Mouse (Mus musculus): ENCODE results near the gene Boc. TPM values are rescaled to one million over a fixed set of nuclear protein-coding genes. Genes with fewer than 3 reads are reported as not detected.

Gene Boc
- polyA plus RNA-seq, 1 experiment from 2014 or later: 3.1 TPM

- TF ChIP-seq CTCF (IDR thresholded peaks at IDR 0.05; ENCODE audit: low read depth): no peak
- no peak for ATAC-seq
- H3K9me3 ChIP-seq (ENCODE audit: control insufficient read depth): no peaks in the 10 kb centered on the region
- H3K27me3 ChIP-seq (replicated peaks; ENCODE audit: control insufficient read depth, insufficient read depth, low read length): no peaks in the 10 kb centered on the region
- no peak overlapping the region for H3K4me3 ChIP-seq (ENCODE audit: low read depth, low read length)
- 51% methylated on average over 7 of the region's 7 CpGs for WGBS
- H3K27ac ChIP-seq (ENCODE audit: low read depth, low read length): no peak overlapping the region
- no peak overlapping the region for H3K9ac ChIP-seq (ENCODE audit: low read depth, low read length)
- H3K4me2 ChIP-seq (replicated peaks; ENCODE audit: low read depth): no peak overlapping the region
- no peaks in the 10 kb centered on the region for H3K4me1 ChIP-seq (replicated peaks; ENCODE audit: control insufficient read depth, insufficient read depth, low read length)
- H3K36me3 ChIP-seq (ENCODE audit: control insufficient read depth, insufficient read depth): no peaks in the 10 kb centered on the region
These were observed 8.6 kb downstream of the Boc start for GRCm38 (mm10) chr16:44549867-44550679.

DNA sequence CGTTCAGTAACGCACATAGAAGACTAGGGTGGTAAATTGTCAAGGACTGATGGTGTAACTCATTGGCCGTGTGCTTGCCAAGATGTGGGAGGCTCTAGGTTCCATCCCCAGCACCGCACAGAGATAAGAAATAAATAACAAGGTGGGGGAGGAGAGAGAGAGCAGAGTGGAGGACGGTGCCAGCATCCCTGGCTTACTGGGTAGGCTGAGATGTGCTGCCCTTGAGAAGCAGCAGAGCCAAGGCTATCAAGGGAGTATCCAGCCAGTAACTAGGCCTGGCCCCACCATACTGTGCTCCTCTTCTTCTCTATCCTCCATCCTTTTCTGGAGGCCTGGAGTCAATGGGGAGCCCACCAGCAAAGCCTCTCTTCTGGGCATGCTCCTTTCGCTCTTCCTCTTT is 9.3 kb downstream of the Boc start:
- no peak overlapping the region for H3K4me3 ChIP-seq (ENCODE audit: low read depth, low read length)
- no peak overlapping the region for H3K27ac ChIP-seq (ENCODE audit: low read depth, low read length)
- no peaks in the 10 kb centered on the region for H3K36me3 ChIP-seq (ENCODE audit: control insufficient read depth, insufficient read depth)
- H3K27me3 ChIP-seq (replicated peaks; ENCODE audit: control insufficient read depth, insufficient read depth, low read length): no peaks in the 10 kb centered on the region
- no peaks in the 10 kb centered on the region for H3K9me3 ChIP-seq (ENCODE audit: control insufficient read depth)
- no peak overlapping the region for H3K4me2 ChIP-seq (replicated peaks; ENCODE audit: low read depth)
- ATAC-seq: no peak
- H3K4me1 ChIP-seq (replicated peaks; ENCODE audit: control insufficient read depth, insufficient read depth, low read length): no peaks in the 10 kb centered on the region
- no peak overlapping the region for H3K9ac ChIP-seq (ENCODE audit: low read depth, low read length)
- WGBS: 73% methylated on average over 6 of the region's 6 CpGs
- no peak for TF ChIP-seq CTCF (IDR thresholded peaks at IDR 0.05; ENCODE audit: low read depth)

DNA sequence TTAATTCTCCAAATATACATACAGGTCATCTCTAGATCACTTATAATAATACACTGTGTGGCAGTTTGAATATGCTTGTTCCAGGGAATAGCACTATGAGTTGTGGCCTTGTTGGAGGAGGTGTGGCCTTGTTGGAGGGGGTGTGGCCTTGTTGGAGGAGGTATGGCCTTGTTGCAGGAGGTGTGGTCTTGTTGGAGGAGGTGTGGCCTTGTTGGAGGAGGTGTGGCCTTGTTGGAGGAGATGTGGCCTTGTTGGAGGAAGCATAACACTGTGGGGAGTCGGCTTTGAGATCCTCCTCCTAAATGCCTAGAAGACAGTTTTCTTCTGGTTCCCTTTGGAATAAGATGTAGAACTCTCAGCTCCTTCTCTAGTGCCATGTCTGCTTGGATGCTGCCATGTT is 10.7 kb downstream of the Boc start:
- H3K4me1 ChIP-seq (replicated peaks; ENCODE audit: control insufficient read depth, insufficient read depth, low read length): no peaks in the 10 kb centered on the region
- no peak overlapping the region for H3K4me2 ChIP-seq (replicated peaks; ENCODE audit: low read depth)
- no peaks in the 10 kb centered on the region for H3K27me3 ChIP-seq (replicated peaks; ENCODE audit: control insufficient read depth, insufficient read depth, low read length)
- ATAC-seq: no peak
- WGBS: 100% methylated on average over 1 of the region's 1 CpGs
- no peaks in the 10 kb centered on the region for H3K36me3 ChIP-seq (ENCODE audit: control insufficient read depth, insufficient read depth)
- no peak for TF ChIP-seq CTCF (IDR thresholded peaks at IDR 0.05; ENCODE audit: low read depth)
- H3K9ac ChIP-seq (ENCODE audit: low read depth, low read length): no peak overlapping the region
- no peak overlapping the region for H3K27ac ChIP-seq (ENCODE audit: low read depth, low read length)
- no peaks in the 10 kb centered on the region for H3K9me3 ChIP-seq (ENCODE audit: control insufficient read depth)
- no peak overlapping the region for H3K4me3 ChIP-seq (ENCODE audit: low read depth, low read length)

GRCm38 (mm10) chr16:44546831-44547230 is 11.9 kb downstream of the Boc start:
- no peak for TF ChIP-seq CTCF (IDR thresholded peaks at IDR 0.05; ENCODE audit: low read depth)
- H3K4me2 ChIP-seq (replicated peaks; ENCODE audit: low read depth): no peak overlapping the region
- no peaks in the 10 kb centered on the region for H3K27me3 ChIP-seq (replicated peaks; ENCODE audit: control insufficient read depth, insufficient read depth, low read length)
- no peak for ATAC-seq
- no peak overlapping the region for H3K9ac ChIP-seq (ENCODE audit: low read depth, low read length)
- no peaks in the 10 kb centered on the region for H3K36me3 ChIP-seq (ENCODE audit: control insufficient read depth, insufficient read depth)
- WGBS: 58% methylated on average over 8 of the region's 8 CpGs
- H3K27ac ChIP-seq (ENCODE audit: low read depth, low read length): no peak overlapping the region
- 0 out of 2 replicates have a peak, but pooled peaks cover 3% of the 10 kb centered on the region for H3K4me1 ChIP-seq (replicated peaks; ENCODE audit: control insufficient read depth, insufficient read depth, low read length)
- H3K9me3 ChIP-seq (ENCODE audit: control insufficient read depth): no peaks in the 10 kb centered on the region
- no peak overlapping the region for H3K4me3 ChIP-seq (ENCODE audit: low read depth, low read length)

GRCm38 (mm10) chr16:44545939-44546338 is 12.8 kb downstream of the Boc start:
- TF ChIP-seq CTCF (IDR thresholded peaks at IDR 0.05; ENCODE audit: low read depth): no peak
- H3K4me2 ChIP-seq (replicated peaks; ENCODE audit: low read depth): no peak overlapping the region
- ATAC-seq: no peak
- H3K4me1 ChIP-seq (replicated peaks; ENCODE audit: control insufficient read depth, insufficient read depth, low read length): 0 out of 2 replicates have a peak, but pooled peaks cover 4% of the 10 kb centered on the region
- no peak overlapping the region for H3K27ac ChIP-seq (ENCODE audit: low read depth, low read length)
- no peaks in the 10 kb centered on the region for H3K27me3 ChIP-seq (replicated peaks; ENCODE audit: control insufficient read depth, insufficient read depth, low read length)
- no peak overlapping the region for H3K4me3 ChIP-seq (ENCODE audit: low read depth, low read length)
- 71% methylated on average over 2 of the region's 2 CpGs for WGBS
- H3K36me3 ChIP-seq (ENCODE audit: control insufficient read depth, insufficient read depth): no peaks in the 10 kb centered on the region
- no peak overlapping the region for H3K9ac ChIP-seq (ENCODE audit: low read depth, low read length)
- H3K9me3 ChIP-seq (ENCODE audit: control insufficient read depth): no peaks in the 10 kb centered on the region

- ATAC-seq: no peak
- 70% methylated on average over 7 of the region's 7 CpGs for WGBS
- no peak overlapping the region for H3K4me3 ChIP-seq (ENCODE audit: low read depth, low read length)
- H3K27ac ChIP-seq (ENCODE audit: low read depth, low read length): no peak overlapping the region
- H3K4me2 ChIP-seq (replicated peaks; ENCODE audit: low read depth): no peak overlapping the region
- TF ChIP-seq CTCF (IDR thresholded peaks at IDR 0.05; ENCODE audit: low read depth): no peak
- H3K27me3 ChIP-seq (replicated peaks; ENCODE audit: control insufficient read depth, insufficient read depth, low read length): no peaks in the 10 kb centered on the region
- 0 out of 2 replicates have a peak, but pooled peaks cover 4% of the 10 kb centered on the region for H3K4me1 ChIP-seq (replicated peaks; ENCODE audit: control insufficient read depth, insufficient read depth, low read length)
- no peaks in the 10 kb centered on the region for H3K9me3 ChIP-seq (ENCODE audit: control insufficient read depth)
- no peak overlapping the region for H3K9ac ChIP-seq (ENCODE audit: low read depth, low read length)
- no peaks in the 10 kb centered on the region for H3K36me3 ChIP-seq (ENCODE audit: control insufficient read depth, insufficient read depth)
These were observed 13.5 kb downstream of the Boc start for GRCm38 (mm10) chr16:44545153-44545552.
